Mouse (Mus musculus) kidney, adult 18-20 months (tissue): ENCODE measurements at regions not wholly inside any gene's neighbourhood (a gene's known extent, or its start where the extent isn't known, plus 50 kb on each side); places are given as distances from the start of the nearest gene placed in this dataset.

Experiments
- DNase-seq: peaks from one replicate; pipeline ENCODE4 v3.0.0; 2021

GRCm38 (mm10) chr1:165086131-165086530, 74.4 kb downstream of the Tbx19 start:
- DNase-seq, result no peak

GRCm38 (mm10) chr1:165084753-165085152, 75.8 kb downstream of the Tbx19 start:
- DNase-seq, result no peak

- DNase-seq, result no peak
Observed at GRCm38 (mm10) chr1:165084179-165084578, 76.4 kb downstream of the Tbx19 start.

- DNase-seq, result no peak
Observed at GRCm38 (mm10) chr1:165080351-165080750, 80.2 kb downstream of the Tbx19 start.

GRCm38 (mm10) chr1:165077313-165077712, 83.3 kb downstream of the Tbx19 start:
- DNase-seq, result no peak

GRCm38 (mm10) chr1:165075301-165076082, 85.1 kb downstream of the Tbx19 start:
- DNase-seq, result no peak

GRCm38 (mm10) chr1:165071831-165072491, 88.6 kb downstream of the Tbx19 start:
- no peak for DNase-seq

GRCm38 (mm10) chr1:165064981-165065380, 95.6 kb downstream of the Tbx19 start:
- no peak for DNase-seq

GRCm38 (mm10) chr1:165062813-165063492, 97.6 kb downstream of the Tbx19 start:
- no peak for DNase-seq

GRCm38 (mm10) chr1:165061420-165061819, 99.2 kb downstream of the Tbx19 start:
- DNase-seq, result no peak

GRCm38 (mm10) chr1:165054245-165054644, 106.3 kb downstream of the Tbx19 start:
- DNase-seq, result no peak

- DNase-seq, result no peak
Observed at GRCm38 (mm10) chr1:165051294-165051693, 109.3 kb downstream of the Tbx19 start.

GRCm38 (mm10) chr1:165050176-165050575, 110.4 kb downstream of the Tbx19 start:
- no peak for DNase-seq

GRCm38 (mm10) chr1:165046637-165047036, 111.3 kb upstream of the Xcl1 start:
- DNase-seq, result no peak

- DNase-seq, result no peak
Observed at GRCm38 (mm10) chr1:165046056-165046455, 110.7 kb upstream of the Xcl1 start.

GRCm38 (mm10) chr1:165043361-165043760, 108.0 kb upstream of the Xcl1 start:
- no peak for DNase-seq

- DNase-seq, result no peak
Observed at GRCm38 (mm10) chr1:165042105-165042504, 106.8 kb upstream of the Xcl1 start.

GRCm38 (mm10) chr1:165036631-165037030, 101.3 kb upstream of the Xcl1 start:
- no peak for DNase-seq

GRCm38 (mm10) chr1:165035618-165036017, 100.3 kb upstream of the Xcl1 start:
- peak; percentile 38 for DNase-seq

GRCm38 (mm10) chr1:165020960-165021563, 85.7 kb upstream of the Xcl1 start:
- DNase-seq, result no peak

GRCm38 (mm10) chr1:165018692-165019309, 83.5 kb upstream of the Xcl1 start:
- no peak for DNase-seq

- DNase-seq, result no peak
Observed at GRCm38 (mm10) chr1:165018236-165018635, 82.9 kb upstream of the Xcl1 start.

GRCm38 (mm10) chr1:165017793-165018192, 82.5 kb upstream of the Xcl1 start:
- DNase-seq, result no peak
